Mouse (Mus musculus) limb, embryonic 14.5 days (tissue): ENCODE data around the gene Mef2b. TPM values are rescaled to one million over a fixed set of nuclear protein-coding genes. Genes with fewer than 3 reads are reported as not detected.

Source experiments
- ATAC-seq: fragments of 200-750 bp; cut with Nextera tagmentation; 2 replicates; pipeline ENCODE4 v1.8.0; 2017; ENCODE audit warnings: low read depth, moderate number of reproducible peaks, moderate TSS enrichment; ENCODE audit not compliant: low FRiP score
- DNase-seq: peaks from one replicate; pipeline ENCODE4 v3.0.0-alpha.2; 2015; ENCODE audit warnings: low spot score
- H3K27ac ChIP-seq: fragments of 300-500 bp; sonication (generic); replicated peaks from 2 replicates; pipeline ENCODE4 v1.5.1; 2014; ENCODE audit warnings: low read depth, mild to moderate bottlenecking, low read length, moderate library complexity, mixed read lengths
- H3K27me3 ChIP-seq: fragments of 300-500 bp; sonication (generic); 2 replicates; pipeline ENCODE4 v1.6.1; 2014; ENCODE audit warnings: low read length, mixed read lengths; ENCODE audit not compliant: control insufficient read depth, insufficient read depth
- H3K36me3 ChIP-seq: fragments of 300-500 bp; sonication (generic); 2 replicates; pipeline ENCODE4 v1.6.1; 2014; ENCODE audit warnings: mild to moderate bottlenecking, low read length, moderate library complexity, mixed read lengths; ENCODE audit not compliant: control insufficient read depth, insufficient read depth
- H3K4me1 ChIP-seq: fragments of 300-500 bp; sonication (generic); 2 replicates; pipeline ENCODE4 v1.6.1; 2014; ENCODE audit warnings: antibody characterized with exemption, low read length, mixed read lengths; ENCODE audit not compliant: control insufficient read depth, insufficient read depth
- H3K4me2 ChIP-seq: fragments of 300-500 bp; sonication (generic); replicated peaks from 2 replicates; pipeline ENCODE4 v1.6.1; 2014; ENCODE audit warnings: low read depth, mild to moderate bottlenecking, low read length, moderate library complexity; ENCODE audit not compliant: severe bottlenecking
- H3K4me3 ChIP-seq: fragments of 300-500 bp; sonication (generic); replicated peaks from 2 replicates; pipeline ENCODE4 v1.5.1; 2014; ENCODE audit warnings: low read length
- H3K9ac ChIP-seq: fragments of 300-500 bp; sonication (generic); 2 replicates; pipeline ENCODE4 v1.6.1; 2014; ENCODE audit warnings: mild to moderate bottlenecking, low read depth, low read length, moderate library complexity; ENCODE audit not compliant: severe bottlenecking
- H3K9me3 ChIP-seq: fragments of 300-500 bp; sonication (generic); 2 replicates; pipeline ENCODE4 v1.6.1; 2016; ENCODE audit warnings: low read length; ENCODE audit not compliant: control insufficient read depth
- POLR2A ChIP-seq: fragments of 200-500 bp; IDR thresholded peaks from 2 replicates; pipeline ENCODE4 v1.8.0; 2012; ENCODE audit warnings: inconsistent platforms, mild to moderate bottlenecking, moderate library complexity, borderline replicate concordance; ENCODE audit not compliant: insufficient read depth, insufficient read length; ENCODE audit errors: extremely low read depth
- WGBS: fragments of 180-500 bp; shearing (Covaris S2); extraction: QIAGEN DNeasy Blood & Tissue Kit; methylation state at CpG from one replicate; pipeline ENCODE4 v1.1.7; 2014; 5-methylcytosine and 5-hydroxymethylcytosine counted together
- polyA plus RNA-seq, 2 experiments: library from polyadenylated mRNA; depleted of rRNA in 1 of 2; stranded (reverse) in 1 of 2; unstranded in 1 of 2; fragments of >200 nt; fragmentation: Nextera tagmentation in 1 of 2; extraction: Ambion mirVana in 1 of 2; gene quantifications; 2 replicates each; pipeline versions ENCODE4 v1.2.1 to v1.2.3; 2012 to 2014

Mef2b gene
- 0.67 and 0.82 TPM in 2 replicates for polyA plus RNA-seq (2012; rRNA removed)
- 0.37 TPM in 1 of 2 replicates, not detected in the other for polyA plus RNA-seq (2014; fragmentation: Nextera tagmentation; extraction: Ambion mirVana)

- peak; percentile 45; the same call in 1 of the 2 replicates for TF ChIP-seq POLR2A
- peak; percentile 98 for ATAC-seq
- H3K4me2 ChIP-seq = peak within 1 kb of the TSS; percentile 53
- H3K27me3 ChIP-seq = no peaks in the 10 kb centered on the region
- peak within 1 kb of the TSS; percentile 71 for H3K27ac ChIP-seq
- H3K9me3 ChIP-seq = no peaks in the 10 kb centered on the region
- H3K4me1 ChIP-seq = peaks cover 13% of the 10 kb centered on the region
- H3K36me3 ChIP-seq = peaks cover 42% of the 10 kb centered on the region
- DNase-seq = peak; percentile 100
- H3K9ac ChIP-seq = peak within 1 kb of the TSS; percentile 72
- under 1% methylated on average over 46 of the region's 46 CpGs for WGBS
- peak within 1 kb of the TSS; percentile 83 for H3K4me3 ChIP-seq
Measured at GRCm38 (mm10) chr8:70139026-70139857, at the start of gene Mef2b, which contains the start of the genes Rfxank and Borcs8. Mef2b (plus strand) TSS chr8:70139711. Rfxank (minus strand) TSS chr8:70139154. Borcs8 (plus strand) TSS chr8:70139499.

GRCm38 (mm10) chr8:70092786-70093185, 46.7 kb upstream of the Mef2b start:
- Histone ChIP-seq H3K4me3 (no peak overlapping the region), H3K27ac (no peak overlapping the region), H3K9ac (no peak overlapping the region), H3K27me3 (peaks cover 33% of the 10 kb centered on the region), H3K4me1 (no peaks in the 10 kb centered on the region), H3K9me3 (no peaks in the 10 kb centered on the region), H3K36me3 (no peaks in the 10 kb centered on the region), H3K4me2 (no peak overlapping the region)
- 43% methylated on average over 8 of the region's 8 CpGs for WGBS
- no peak for TF ChIP-seq POLR2A
- ATAC-seq = no peak
- DNase-seq = no peak

- ATAC-seq (no peak), DNase-seq (no peak)
- H3K4me3 ChIP-seq = no peak overlapping the region
- H3K9me3 ChIP-seq = no peaks in the 10 kb centered on the region
- H3K4me2 ChIP-seq = no peak overlapping the region
- H3K27me3 ChIP-seq = no peaks in the 10 kb centered on the region
- H3K36me3 ChIP-seq = no peaks in the 10 kb centered on the region
- 75% methylated on average over 8 of the region's 8 CpGs for WGBS
- no peak overlapping the region for H3K9ac ChIP-seq
- no peak for TF ChIP-seq POLR2A
- H3K27ac ChIP-seq = no peak overlapping the region
- H3K4me1 ChIP-seq = no peaks in the 10 kb centered on the region
Measured at GRCm38 (mm10) chr8:70099276-70099675, 40.2 kb upstream of the Mef2b start.

- no peak for TF ChIP-seq POLR2A
- no peaks in the 10 kb centered on the region for H3K27me3 ChIP-seq
- H3K27ac ChIP-seq = no peak overlapping the region
- 85% methylated on average over 8 of the region's 8 CpGs for whole genome bisulfite sequencing
- no peak overlapping the region for H3K9ac ChIP-seq
- no peaks in the 10 kb centered on the region for H3K9me3 ChIP-seq
- H3K36me3 ChIP-seq = no peaks in the 10 kb centered on the region
- H3K4me1 ChIP-seq = no peaks in the 10 kb centered on the region
- H3K4me3 ChIP-seq = no peak overlapping the region
- no peak overlapping the region for H3K4me2 ChIP-seq
- no peak for DNase-seq
- no peak for ATAC-seq
Measured at GRCm38 (mm10) chr8:70100241-70100640, 39.3 kb upstream of the Mef2b start.

- no peak overlapping the region for H3K4me3 ChIP-seq
Measured at GRCm38 (mm10) chr8:70104506-70104905, 35.0 kb upstream of the Mef2b start.

More at GRCm38 (mm10) chr8:70104506-70104905, 35.0 kb upstream of the Mef2b start:
- no peak overlapping the region for H3K27ac ChIP-seq
- H3K27me3 ChIP-seq = no peaks in the 10 kb centered on the region
- H3K9me3 ChIP-seq = no peaks in the 10 kb centered on the region
- H3K4me2 ChIP-seq = no peak overlapping the region
- peak; percentile 53; the same call in 1 of the 2 replicates for ATAC-seq
- H3K9ac ChIP-seq = no peak overlapping the region
- no peaks in the 10 kb centered on the region for H3K4me1 ChIP-seq
- 21% methylated on average over 6 of the region's 6 CpGs for WGBS
- no peaks in the 10 kb centered on the region for H3K36me3 ChIP-seq
- no peak for TF ChIP-seq POLR2A
- no peak for DNase-seq
